Mouse (Mus musculus): ENCODE data around the gene Gm4756.

DNA sequence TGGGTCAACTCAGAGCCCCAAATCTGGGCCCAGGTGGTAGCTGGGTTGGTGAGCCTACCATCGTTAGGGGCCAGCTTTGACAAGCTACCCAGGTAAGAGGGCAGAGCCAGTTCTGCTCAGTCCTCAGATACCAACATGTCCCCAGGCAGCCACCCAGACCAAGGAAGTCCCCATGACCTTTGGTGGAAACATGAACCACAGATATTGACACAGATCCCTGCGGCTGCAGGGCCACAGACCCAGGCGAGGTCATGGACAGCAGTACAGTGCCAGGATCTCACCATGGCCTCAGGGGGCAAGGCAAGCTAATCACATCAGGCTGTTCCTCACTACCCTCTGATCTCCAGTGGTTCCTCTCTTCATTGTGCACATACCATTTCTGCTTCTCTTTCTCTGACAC is 67.4 kb downstream of the Gm4756 start:
- TF ChIP-seq POLR2A (IDR thresholded peaks at IDR 0.05; ENCODE audit: insufficient read depth, low read length), result no peak
- TF ChIP-seq CTCF (IDR thresholded peaks at IDR 0.05; ENCODE audit: low read depth, low read length), result no peak

Measured in ES-Bruce4 (cell line).